Mouse (Mus musculus): ENCODE measurements around the gene Cenpx.

DNA sequence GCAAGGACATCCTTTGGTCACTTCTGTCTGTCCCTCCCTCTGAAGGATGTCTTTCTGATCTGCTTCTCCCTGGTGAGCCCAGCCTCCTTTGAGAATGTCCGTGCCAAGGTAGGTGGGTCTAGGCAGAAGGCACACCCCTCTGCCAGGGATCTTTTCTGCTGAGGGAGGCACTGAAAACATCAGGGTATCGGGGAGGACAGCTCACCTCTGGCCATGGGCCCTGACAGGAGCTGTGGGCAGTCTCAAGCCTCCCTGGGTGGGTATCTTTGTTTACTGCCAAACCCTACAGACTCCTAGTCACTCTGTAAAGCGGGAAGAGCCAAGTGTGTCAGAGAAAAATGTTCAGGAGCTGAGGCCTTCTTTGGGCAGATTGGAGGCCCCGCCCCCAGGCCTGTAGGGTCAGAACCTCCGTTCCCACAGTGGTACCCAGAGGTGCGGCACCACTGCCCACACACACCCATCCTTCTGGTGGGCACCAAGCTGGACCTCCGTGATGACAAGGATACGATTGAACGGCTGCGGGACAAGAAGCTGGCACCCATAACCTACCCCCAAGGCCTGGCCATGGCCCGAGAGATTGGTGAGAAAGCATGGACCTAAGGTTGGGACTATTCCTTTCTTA lies 9.3 kb upstream of the Cenpx start:
- TF ChIP-seq CTCF (IDR thresholded peaks at IDR 0.05; ENCODE audit: extremely low read depth, insufficient read depth, low read length) (no peak), POLR2A (IDR thresholded peaks at IDR 0.05; ENCODE audit: extremely low read depth, insufficient read depth, low read length) (no peak)

Measured in cortical plate, adult 2 months (tissue).